Mouse (Mus musculus): ENCODE measurements at regions not wholly inside any gene's neighbourhood (a gene's known extent, or its start where the extent isn't known, plus 50 kb on each side); places are given as distances from the start of the nearest gene placed in this dataset.

- TF ChIP-seq CTCF (conservative IDR thresholded peaks at IDR 0.05; ENCODE audit: insufficient read depth, insufficient read length, low read depth, low read length) = no peak
- no peak for TF ChIP-seq POLR2A (IDR thresholded peaks at IDR 0.05; ENCODE audit: low read depth, low read length)
These were observed 389.8 kb upstream of the Tshz3 start for GRCm38 (mm10) chr7:36308106-36308620.
